Mouse (Mus musculus) kidney, postnatal 0 days (tissue): ENCODE results near the gene Ilkap. TPM values are rescaled to one million over a fixed set of nuclear protein-coding genes. Genes with fewer than 3 reads are reported as not detected.

Experiments used
- ATAC-seq: fragments of 200-750 bp; cut with Nextera tagmentation; replicated peaks from 2 replicates; pipeline ENCODE4 v1.8.0; 2017; ENCODE audit warnings: low read depth, moderate number of reproducible peaks, moderate TSS enrichment, moderate library complexity; ENCODE audit not compliant: low FRiP score
- DNase-seq: peaks from one replicate; pipeline ENCODE4 v3.0.0-alpha.2; 2016; ENCODE audit warnings: low spot score
- H3K27ac ChIP-seq: fragments of 300-500 bp; sonication (generic); 2 replicates; pipeline ENCODE4 v1.5.1; 2014; ENCODE audit warnings: mild to moderate bottlenecking
- H3K27me3 ChIP-seq: fragments of 300-500 bp; sonication (generic); 2 replicates; pipeline ENCODE4 v1.6.1; 2014; ENCODE audit warnings: low read length, mixed read lengths; ENCODE audit not compliant: insufficient read depth
- H3K36me3 ChIP-seq: fragments of 300-500 bp; sonication (generic); 2 replicates; pipeline ENCODE4 v1.6.1; 2014; ENCODE audit warnings: low read length, mixed read lengths; ENCODE audit not compliant: insufficient read depth
- H3K4me1 ChIP-seq: fragments of 300-500 bp; sonication (generic); replicated peaks from 2 replicates; pipeline ENCODE4 v1.6.1; 2014; ENCODE audit warnings: antibody characterized with exemption, low read length, mixed read lengths; ENCODE audit not compliant: insufficient read depth
- H3K4me2 ChIP-seq: fragments of 300-500 bp; sonication (generic); 2 replicates; pipeline ENCODE4 v1.6.1; 2014; ENCODE audit warnings: mild to moderate bottlenecking, low read length, moderate library complexity, mixed read lengths
- H3K4me3 ChIP-seq: fragments of 300-500 bp; sonication (generic); replicated peaks from 2 replicates; pipeline ENCODE4 v1.5.1; 2014; ENCODE audit warnings: low read depth, low read length
- H3K9ac ChIP-seq: fragments of 300-500 bp; sonication (generic); 2 replicates; pipeline ENCODE4 v1.6.1; 2014; ENCODE audit warnings: low read depth, low read length
- H3K9me3 ChIP-seq: fragments of 300-500 bp; sonication (generic); replicated peaks from 2 replicates; pipeline ENCODE4 v1.6.1; 2016; ENCODE audit warnings: low read length, inconsistent platforms, mixed read lengths
- CTCF ChIP-seq: IDR thresholded peaks from 2 replicates; pipeline ENCODE4 v1.5.1; 2016; ENCODE audit warnings: antibody characterized with exemption, low read depth, mild to moderate bottlenecking, moderate library complexity
- WGBS: fragments of 180-500 bp; shearing (Covaris S2); extraction: QIAGEN DNeasy Blood & Tissue Kit; methylation state at CpG from one replicate; pipeline ENCODE4 v1.1.7; 2014; 5-methylcytosine and 5-hydroxymethylcytosine counted together
- polyA plus RNA-seq: library from polyadenylated mRNA; unstranded; fragments of >200 nt; fragmentation: Nextera tagmentation; extraction: Ambion mirVana; gene quantifications from 2 replicates; pipeline ENCODE4 v1.2.1, GENCODE M21; 2015

Ilkap gene
- polyA plus RNA-seq, 1 experiment from 2014 or later: 91.0 TPM

DNA sequence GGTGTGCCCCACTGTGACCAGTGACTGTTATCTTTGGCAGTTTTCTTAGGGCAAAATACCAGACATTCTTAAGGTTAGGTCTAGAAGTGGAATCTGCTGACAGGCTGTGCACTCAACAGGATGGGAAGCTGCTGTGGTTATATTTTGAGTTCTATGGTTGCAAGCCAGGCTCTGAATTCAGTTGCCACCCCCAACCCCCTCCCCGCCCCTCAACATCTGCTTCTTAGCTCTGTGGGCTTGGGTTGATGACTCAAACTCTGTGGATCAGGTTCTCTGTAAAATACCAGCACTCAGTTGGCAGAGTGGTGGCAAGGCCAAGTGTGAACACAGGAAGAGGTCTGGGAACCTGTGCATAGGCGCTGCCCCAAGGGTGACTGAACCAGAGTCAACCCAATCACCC, 46.3 kb downstream of the Ilkap start:
- DNase-seq (no peak), ATAC-seq (no peak)
- no peak overlapping the region for H3K9ac ChIP-seq
- WGBS: 82% methylated on average over 2 of the region's 2 CpGs
- no peaks in the 10 kb centered on the region for H3K9me3 ChIP-seq
- no peak for TF ChIP-seq CTCF
- H3K27me3 ChIP-seq: no peaks in the 10 kb centered on the region
- no peaks in the 10 kb centered on the region for H3K4me1 ChIP-seq
- no peak overlapping the region for H3K4me2 ChIP-seq
- H3K27ac ChIP-seq: no peak overlapping the region
- H3K36me3 ChIP-seq: no peaks in the 10 kb centered on the region
- no peak overlapping the region for H3K4me3 ChIP-seq

GRCm38 (mm10) chr1:91351249-91351648, 47.4 kb downstream of the Ilkap start:
- no peaks in the 10 kb centered on the region for H3K9me3 ChIP-seq
- no peak overlapping the region for H3K27ac ChIP-seq
- H3K4me2 ChIP-seq: no peak overlapping the region
- TF ChIP-seq CTCF: no peak
- H3K4me3 ChIP-seq: no peak overlapping the region
- 70% methylated on average over 3 of the region's 3 CpGs for WGBS
- ATAC-seq (no peak), DNase-seq (no peak)
- H3K4me1 ChIP-seq: no peaks in the 10 kb centered on the region
- no peaks in the 10 kb centered on the region for H3K36me3 ChIP-seq
- H3K27me3 ChIP-seq: peaks cover 4% of the 10 kb centered on the region; the same call in 1 of the 2 replicates
- H3K9ac ChIP-seq: no peak overlapping the region

DNA sequence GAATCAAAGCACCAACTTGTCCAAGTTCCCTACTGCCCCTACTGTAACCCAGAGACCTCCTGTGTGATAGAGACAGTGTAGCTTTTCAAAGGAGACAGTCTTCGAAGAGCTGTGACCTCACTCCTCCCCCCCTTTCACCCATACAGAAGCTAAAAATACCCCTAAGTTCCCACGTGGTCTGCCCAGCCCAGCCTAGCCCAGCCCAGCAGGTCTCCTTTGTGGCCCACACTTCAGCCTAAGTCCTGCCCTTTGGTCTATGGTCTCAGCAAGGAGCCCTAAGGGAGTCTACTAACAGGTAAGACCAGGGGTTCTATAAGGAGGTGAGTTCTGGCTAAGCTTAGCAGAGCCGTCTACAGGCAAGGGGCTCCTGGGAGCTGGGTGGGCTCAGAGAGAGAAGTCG, 47.8 kb downstream of the Ilkap start, which contains the start of gene Klhl30:
TSS of gene Klhl30 (plus strand) at position 176 of the 400 bp plus-strand sequence.
- Histone ChIP-seq H3K4me2 (no peak within 1 kb of the TSS), H3K4me3 (no peak within 1 kb of the TSS), H3K27me3 (peaks cover 8% of the 10 kb centered on the region), H3K9me3 (no peaks in the 10 kb centered on the region), H3K4me1 (no peaks in the 10 kb centered on the region), H3K27ac (no peak within 1 kb of the TSS), H3K36me3 (no peaks in the 10 kb centered on the region), H3K9ac (no peak within 1 kb of the TSS)
- 55% methylated on average over 4 of the region's 4 CpGs for WGBS
- no peak for TF ChIP-seq CTCF
- DNase-seq: no peak
- ATAC-seq: no peak

DNA sequence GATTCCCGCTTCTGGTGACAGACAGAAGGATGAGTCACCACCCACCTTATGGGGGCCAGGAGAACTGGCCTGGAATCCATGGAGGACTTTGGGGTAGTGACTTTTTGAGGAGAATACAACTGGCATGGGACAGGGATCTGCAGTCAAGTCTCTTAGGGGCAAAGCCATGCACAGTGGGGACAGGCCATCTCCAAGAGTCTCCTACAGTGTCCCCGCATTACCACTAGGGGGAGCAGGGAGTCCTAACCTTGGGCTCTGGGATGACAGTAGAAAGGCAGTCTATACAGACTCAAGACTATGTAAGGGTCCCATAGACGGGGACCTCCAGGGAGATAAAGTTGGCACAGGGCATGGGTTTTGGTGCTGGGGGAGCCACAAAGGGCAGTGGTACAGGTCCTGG, 51.7 kb downstream of the Ilkap start:
- no peaks in the 10 kb centered on the region for H3K9me3 ChIP-seq
- H3K9ac ChIP-seq: no peak overlapping the region
- peak; percentile 85 for TF ChIP-seq CTCF
- peak; percentile 47 for ATAC-seq
- no peak overlapping the region for H3K27ac ChIP-seq
- peaks cover 34% of the 10 kb centered on the region for H3K27me3 ChIP-seq
- H3K4me2 ChIP-seq: no peak overlapping the region
- WGBS: 40% methylated on average over 3 of the region's 3 CpGs
- DNase-seq: peak; percentile 90
- H3K4me3 ChIP-seq: no peak overlapping the region
- H3K4me1 ChIP-seq: no peaks in the 10 kb centered on the region; the same call in 1 of the 2 replicates
- H3K36me3 ChIP-seq: no peaks in the 10 kb centered on the region

DNA sequence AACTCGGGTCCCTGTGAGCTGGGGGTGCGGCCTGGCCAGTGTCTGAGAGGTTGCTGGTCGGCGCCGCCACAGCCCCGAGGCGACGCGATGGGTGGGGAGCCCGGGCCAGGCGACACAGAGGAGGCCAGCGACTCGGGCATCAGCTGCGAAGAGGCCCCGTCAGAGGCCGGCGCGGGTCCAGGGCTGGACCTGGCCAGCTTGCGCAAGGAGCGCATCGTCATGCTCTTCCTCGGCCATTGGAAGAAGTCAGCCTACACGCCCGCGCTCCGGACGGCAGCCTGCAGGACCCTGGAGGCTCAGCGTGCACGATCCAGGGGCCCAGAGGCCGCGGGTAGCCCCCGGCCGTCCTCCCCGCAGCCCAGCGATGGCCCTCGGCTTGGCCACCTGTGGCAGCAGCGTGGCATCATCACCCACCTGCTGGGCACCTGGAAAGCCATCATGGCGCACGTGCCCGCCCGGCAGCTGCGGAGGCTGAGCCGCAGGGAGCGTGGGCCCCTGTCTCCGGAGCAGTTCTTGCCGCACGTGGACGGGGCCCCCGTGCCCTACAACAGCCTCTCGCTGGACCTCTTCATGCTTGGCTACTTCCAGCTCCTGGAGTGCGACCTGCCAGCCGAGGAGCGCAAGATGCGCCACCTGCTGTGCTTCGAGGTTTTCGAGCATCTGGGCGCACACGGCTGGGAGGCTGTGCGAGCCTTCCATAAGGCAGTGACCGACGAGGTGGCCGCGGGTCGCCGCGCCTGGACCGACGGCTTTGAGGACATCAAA, 53.5 kb downstream of the Ilkap start:
- peaks cover 34% of the 10 kb centered on the region for H3K27me3 ChIP-seq
- peak; percentile 40 for DNase-seq
- H3K36me3 ChIP-seq: no peaks in the 10 kb centered on the region
- H3K9ac ChIP-seq: no peak overlapping the region
- ATAC-seq: peak; percentile 50
- H3K4me1 ChIP-seq: no peaks in the 10 kb centered on the region; the same call in 1 of the 2 replicates
- H3K4me3 ChIP-seq: peak overlapping the region; percentile 13
- TF ChIP-seq CTCF: peak; percentile 59
- no peak overlapping the region for H3K27ac ChIP-seq
- H3K4me2 ChIP-seq: peak overlapping the region; percentile 39
- 3% methylated on average over 66 of the region's 68 CpGs for WGBS
- H3K9me3 ChIP-seq: no peaks in the 10 kb centered on the region

DNA sequence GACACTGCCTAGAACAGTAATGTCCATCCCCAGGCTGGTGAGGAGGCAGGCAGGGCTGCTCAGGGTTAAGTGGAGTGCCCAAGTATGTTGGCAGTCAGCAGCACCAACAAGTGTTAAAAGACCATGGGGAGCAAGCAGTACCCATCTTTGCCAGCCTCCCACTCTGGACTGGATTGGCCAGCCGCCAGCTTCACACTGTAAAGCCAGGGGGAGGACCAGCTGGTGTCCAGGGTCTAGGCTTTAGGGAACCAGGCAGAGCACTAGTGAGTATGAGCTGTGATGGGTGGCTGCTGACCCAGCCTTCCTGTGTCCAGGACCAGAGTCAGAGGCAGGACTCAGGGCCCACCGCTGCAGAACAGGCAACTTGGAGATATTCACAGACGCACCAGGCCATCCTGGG, 54.6 kb downstream of the Ilkap start:
- no peak for ATAC-seq
- Histone ChIP-seq H3K4me1 (no peaks in the 10 kb centered on the region; the same call in 1 of the 2 replicates), H3K4me3 (no peak overlapping the region), H3K36me3 (no peaks in the 10 kb centered on the region), H3K27me3 (peaks cover 34% of the 10 kb centered on the region), H3K9me3 (no peaks in the 10 kb centered on the region), H3K27ac (no peak overlapping the region), H3K4me2 (no peak overlapping the region), H3K9ac (no peak overlapping the region)
- whole genome bisulfite sequencing: 93% methylated on average over 3 of the region's 3 CpGs
- TF ChIP-seq CTCF: no peak
- DNase-seq: no peak
